Mouse (Mus musculus): Measurements from ENCODE around the gene Acox2.

GRCm38 (mm10) chr14:8264378-8264777 lies 5.2 kb upstream of the Acox2 start:
- TF ChIP-seq CTCF (IDR thresholded peaks at IDR 0.05; ENCODE audit: control insufficient read depth, insufficient read depth, insufficient read length) (no peak), MAX (IDR thresholded peaks at IDR 0.05) (no peak), CEBPB (IDR thresholded peaks at IDR 0.05; ENCODE audit: low read depth) (no peak)
